Mouse (Mus musculus) thymus, postnatal 0 days (tissue): Measurements from ENCODE around the gene Gm3625. TPM values are rescaled to one million over a fixed set of nuclear protein-coding genes. Genes with fewer than 3 reads are reported as not detected.
A peak's percentile ranks its signal among the peaks of the same experiment; 100 is the strongest.

Experiments used
- DNase-seq: peaks from one replicate; pipeline ENCODE4 v3.0.0-alpha.2; 2015; ENCODE audit warnings: low spot score
- polyA plus RNA-seq: library from polyadenylated mRNA; unstranded; fragments of >200 nt; fragmentation: Nextera tagmentation; extraction: Ambion mirVana; gene quantifications from 2 replicates; pipeline ENCODE4 v1.2.1, GENCODE M21; 2015

Gene Gm3625
- polyA plus RNA-seq, result not detected in 2 replicates

GRCm38 (mm10) chr12:4592541-4593165 lies at the start of gene Gm3625, which contains the start of gene Itsn2:
TSS of gene Gm3625 (minus strand) at chr12:4592927.
TSS of gene Itsn2 (plus strand) at chr12:4592638.
- DNase-seq, result peak; percentile 78

GRCm38 (mm10) chr12:4640737-4641136 lies 48.0 kb upstream of the Gm3625 start:
- DNase-seq, result no peak

GRCm38 (mm10) chr12:4638438-4638837 lies 45.7 kb upstream of the Gm3625 start:
- no peak for DNase-seq

- DNase-seq, result no peak
Measured at GRCm38 (mm10) chr12:4632957-4633356, 40.2 kb upstream of the Gm3625 start.

- DNase-seq, result peak; percentile 30
Measured at GRCm38 (mm10) chr12:4624201-4624600, 31.5 kb upstream of the Gm3625 start.

- DNase-seq, result no peak
Measured at GRCm38 (mm10) chr12:4614722-4615121, 22.0 kb upstream of the Gm3625 start.

GRCm38 (mm10) chr12:4606625-4607024 lies 13.9 kb upstream of the Gm3625 start:
- DNase-seq, result no peak

- no peak for DNase-seq
Measured at GRCm38 (mm10) chr12:4599713-4600112, 7.0 kb upstream of the Gm3625 start.

- no peak for DNase-seq
Measured at GRCm38 (mm10) chr12:4598666-4599428, 6.1 kb upstream of the Gm3625 start.

GRCm38 (mm10) chr12:4595055-4595454 lies 2.3 kb upstream of the Gm3625 start:
- peak; percentile 47 for DNase-seq

GRCm38 (mm10) chr12:4593930-4594391 lies 1.2 kb upstream of the Gm3625 start:
- DNase-seq, result peak; percentile 7

GRCm38 (mm10) chr12:4593166-4593929 lies 621 bp upstream of the Gm3625 start:
- DNase-seq, result peak; percentile 60

GRCm38 (mm10) chr12:4592025-4592424 lies 702 bp downstream of the Gm3625 start:
- DNase-seq, result peak; percentile 26

- no peak for DNase-seq
Measured at GRCm38 (mm10) chr12:4588603-4589002, 4.1 kb downstream of the Gm3625 start.

- DNase-seq, result no peak
Measured at GRCm38 (mm10) chr12:4587846-4588245, 4.9 kb downstream of the Gm3625 start.

- DNase-seq, result no peak
Measured at GRCm38 (mm10) chr12:4582326-4582725, 10.4 kb downstream of the Gm3625 start.

GRCm38 (mm10) chr12:4574065-4574464 lies 18.7 kb downstream of the Gm3625 start:
- DNase-seq, result no peak

GRCm38 (mm10) chr12:4571864-4572263 lies 20.9 kb downstream of the Gm3625 start:
- DNase-seq, result peak; percentile 64

- peak; percentile 69 for DNase-seq
Measured at GRCm38 (mm10) chr12:4558475-4559279, 34.0 kb downstream of the Gm3625 start.

GRCm38 (mm10) chr12:4558013-4558412 lies 34.7 kb downstream of the Gm3625 start:
- no peak for DNase-seq

- no peak for DNase-seq
Measured at GRCm38 (mm10) chr12:4557436-4557835, 35.3 kb downstream of the Gm3625 start.
